Mouse (Mus musculus): ENCODE results near the gene Pola2.

GRCm38 (mm10) chr19:5911430-5912102 lies 52.4 kb downstream of the Pola2 start:
- TF ChIP-seq POLR2A (IDR thresholded peaks at IDR 0.05; ENCODE audit: borderline replicate concordance, insufficient read depth, low read length) = no peak
- no peak for TF ChIP-seq CTCF (IDR thresholded peaks at IDR 0.05; ENCODE audit: borderline replicate concordance, insufficient read depth, low read depth, low read length)
